Mouse (Mus musculus): ENCODE measurements around the gene Psmc1. TPM values are rescaled to one million over a fixed set of nuclear protein-coding genes. Genes with fewer than 3 reads are reported as not detected.

Gene Psmc1
- polyA plus RNA-seq, 1 experiment from 2014 or later, result 247 TPM

- no peak overlapping the region for H3K4me3 ChIP-seq (ENCODE audit: low read depth, low read length)
- peaks cover 64% of the 10 kb centered on the region for H3K36me3 ChIP-seq (ENCODE audit: control insufficient read depth, insufficient read depth, low read length)
- H3K4me1 ChIP-seq (ENCODE audit: control insufficient read depth, insufficient read depth, low read length), result no peaks in the 10 kb centered on the region
- peak overlapping the region; percentile 21; the same call in 1 of the 2 replicates for H3K27ac ChIP-seq (ENCODE audit: low read length)
- H3K9ac ChIP-seq (replicated peaks; ENCODE audit: low read depth, low read length), result no peak overlapping the region
- no peaks in the 10 kb centered on the region for H3K9me3 ChIP-seq (ENCODE audit: control insufficient read depth, low read depth, low read length)
- no peak for ATAC-seq (ENCODE audit: insufficient number of reproducible peaks, insufficient read depth, low FRiP score, low read depth)
- H3K4me2 ChIP-seq (replicated peaks; ENCODE audit: low read depth, low read length), result no peak overlapping the region
- H3K27me3 ChIP-seq (ENCODE audit: control insufficient read depth, insufficient read depth, low read length), result no peaks in the 10 kb centered on the region
- 48% methylated on average over 8 of the region's 8 CpGs for WGBS
These were observed 18.0 kb downstream of the Psmc1 start for GRCm38 (mm10) chr12:100127866-100128480.

- Histone ChIP-seq H3K4me2 (replicated peaks; ENCODE audit: low read depth, low read length) (no peak overlapping the region), H3K27ac (ENCODE audit: low read length) (peak overlapping the region; percentile 16; the same call in 1 of the 2 replicates), H3K9ac (replicated peaks; ENCODE audit: low read depth, low read length) (no peak overlapping the region), H3K4me3 (ENCODE audit: low read depth, low read length) (no peak overlapping the region), H3K4me1 (ENCODE audit: control insufficient read depth, insufficient read depth, low read length) (no peaks in the 10 kb centered on the region), H3K9me3 (ENCODE audit: control insufficient read depth, low read depth, low read length) (no peaks in the 10 kb centered on the region), H3K36me3 (ENCODE audit: control insufficient read depth, insufficient read depth, low read length) (peaks cover 64% of the 10 kb centered on the region), H3K27me3 (ENCODE audit: control insufficient read depth, insufficient read depth, low read length) (no peaks in the 10 kb centered on the region)
- ATAC-seq (ENCODE audit: insufficient number of reproducible peaks, insufficient read depth, low FRiP score, low read depth), result no peak
- 62% methylated on average over 6 of the region's 6 CpGs for WGBS
These were observed 18.6 kb downstream of the Psmc1 start for GRCm38 (mm10) chr12:100128522-100128921.

- no peak overlapping the region for H3K27ac ChIP-seq (ENCODE audit: low read length)
These were observed 19.0 kb downstream of the Psmc1 start for GRCm38 (mm10) chr12:100128961-100129360.

GRCm38 (mm10) chr12:100131167-100131566, 21.2 kb downstream of the Psmc1 start:
- Histone ChIP-seq H3K9ac (replicated peaks; ENCODE audit: low read depth, low read length) (no peak overlapping the region), H3K4me2 (replicated peaks; ENCODE audit: low read depth, low read length) (no peak overlapping the region), H3K36me3 (ENCODE audit: control insufficient read depth, insufficient read depth, low read length) (peaks cover 56% of the 10 kb centered on the region), H3K27me3 (ENCODE audit: control insufficient read depth, insufficient read depth, low read length) (no peaks in the 10 kb centered on the region), H3K4me1 (ENCODE audit: control insufficient read depth, insufficient read depth, low read length) (no peaks in the 10 kb centered on the region), H3K9me3 (ENCODE audit: control insufficient read depth, low read depth, low read length) (no peaks in the 10 kb centered on the region), H3K4me3 (ENCODE audit: low read depth, low read length) (no peak overlapping the region), H3K27ac (ENCODE audit: low read length) (no peak overlapping the region)
- WGBS, result 92% methylated on average over 9 of the region's 9 CpGs
- ATAC-seq (ENCODE audit: insufficient number of reproducible peaks, insufficient read depth, low FRiP score, low read depth), result no peak

More at GRCm38 (mm10) chr12:100128961-100129360, 19.0 kb downstream of the Psmc1 start:
- Histone ChIP-seq H3K4me1 (ENCODE audit: control insufficient read depth, insufficient read depth, low read length) (no peaks in the 10 kb centered on the region), H3K9me3 (ENCODE audit: control insufficient read depth, low read depth, low read length) (no peaks in the 10 kb centered on the region), H3K4me3 (ENCODE audit: low read depth, low read length) (no peak overlapping the region), H3K9ac (replicated peaks; ENCODE audit: low read depth, low read length) (no peak overlapping the region), H3K27me3 (ENCODE audit: control insufficient read depth, insufficient read depth, low read length) (no peaks in the 10 kb centered on the region), H3K4me2 (replicated peaks; ENCODE audit: low read depth, low read length) (no peak overlapping the region), H3K36me3 (ENCODE audit: control insufficient read depth, insufficient read depth, low read length) (peaks cover 63% of the 10 kb centered on the region)
- WGBS, result 74% methylated on average over 8 of the region's 8 CpGs
- ATAC-seq (ENCODE audit: insufficient number of reproducible peaks, insufficient read depth, low FRiP score, low read depth), result no peak

GRCm38 (mm10) chr12:100131655-100132054, 21.7 kb downstream of the Psmc1 start:
- no peaks in the 10 kb centered on the region for H3K9me3 ChIP-seq (ENCODE audit: control insufficient read depth, low read depth, low read length)
- no peaks in the 10 kb centered on the region for H3K27me3 ChIP-seq (ENCODE audit: control insufficient read depth, insufficient read depth, low read length)
- H3K9ac ChIP-seq (replicated peaks; ENCODE audit: low read depth, low read length), result no peak overlapping the region
- no peak overlapping the region for H3K27ac ChIP-seq (ENCODE audit: low read length)
- no peak for ATAC-seq (ENCODE audit: insufficient number of reproducible peaks, insufficient read depth, low FRiP score, low read depth)
- WGBS, result 41% methylated on average over 8 of the region's 8 CpGs
- H3K4me3 ChIP-seq (ENCODE audit: low read depth, low read length), result no peak overlapping the region
- no peak overlapping the region for H3K4me2 ChIP-seq (replicated peaks; ENCODE audit: low read depth, low read length)
- H3K36me3 ChIP-seq (ENCODE audit: control insufficient read depth, insufficient read depth, low read length), result peaks cover 56% of the 10 kb centered on the region
- H3K4me1 ChIP-seq (ENCODE audit: control insufficient read depth, insufficient read depth, low read length), result no peaks in the 10 kb centered on the region

- Histone ChIP-seq H3K27ac (ENCODE audit: low read length) (no peak overlapping the region), H3K9ac (replicated peaks; ENCODE audit: low read depth, low read length) (no peak overlapping the region), H3K36me3 (ENCODE audit: control insufficient read depth, insufficient read depth, low read length) (peaks cover 74% of the 10 kb centered on the region), H3K9me3 (ENCODE audit: control insufficient read depth, low read depth, low read length) (no peaks in the 10 kb centered on the region), H3K4me2 (replicated peaks; ENCODE audit: low read depth, low read length) (no peak overlapping the region), H3K4me3 (ENCODE audit: low read depth, low read length) (no peak overlapping the region), H3K27me3 (ENCODE audit: control insufficient read depth, insufficient read depth, low read length) (no peaks in the 10 kb centered on the region), H3K4me1 (ENCODE audit: control insufficient read depth, insufficient read depth, low read length) (no peaks in the 10 kb centered on the region)
- ATAC-seq (ENCODE audit: insufficient number of reproducible peaks, insufficient read depth, low FRiP score, low read depth), result no peak
- WGBS, result 87% methylated on average over 11 of the region's 11 CpGs
These were observed 24.5 kb downstream of the Psmc1 start for GRCm38 (mm10) chr12:100134395-100134936.

DNA sequence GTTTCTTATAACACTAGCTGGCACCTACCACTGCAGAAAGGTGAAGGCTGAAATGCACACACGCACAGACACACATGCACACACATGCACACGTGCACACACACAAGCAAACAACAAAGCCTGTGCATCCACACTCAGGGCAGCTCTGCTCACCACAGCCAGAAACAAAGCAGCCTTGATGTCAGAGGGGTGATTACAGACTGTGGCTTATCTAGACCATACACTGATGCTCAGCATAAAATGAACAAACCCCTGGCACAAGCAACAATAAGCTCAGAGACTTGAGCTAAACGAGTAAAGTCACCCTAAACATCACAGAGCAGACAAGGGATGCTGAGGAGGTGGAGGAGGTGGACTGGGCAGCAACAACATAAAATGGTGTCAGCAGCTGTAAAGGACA, 25.2 kb downstream of the Psmc1 start:
- Histone ChIP-seq H3K4me3 (ENCODE audit: low read depth, low read length) (no peak overlapping the region), H3K27me3 (ENCODE audit: control insufficient read depth, insufficient read depth, low read length) (no peaks in the 10 kb centered on the region), H3K4me1 (ENCODE audit: control insufficient read depth, insufficient read depth, low read length) (no peaks in the 10 kb centered on the region), H3K9me3 (ENCODE audit: control insufficient read depth, low read depth, low read length) (no peaks in the 10 kb centered on the region), H3K9ac (replicated peaks; ENCODE audit: low read depth, low read length) (no peak overlapping the region), H3K27ac (ENCODE audit: low read length) (no peak overlapping the region), H3K36me3 (ENCODE audit: control insufficient read depth, insufficient read depth, low read length) (peaks cover 75% of the 10 kb centered on the region), H3K4me2 (replicated peaks; ENCODE audit: low read depth, low read length) (no peak overlapping the region)
- WGBS, result 85% methylated on average over 3 of the region's 3 CpGs
- no peak for ATAC-seq (ENCODE audit: insufficient number of reproducible peaks, insufficient read depth, low FRiP score, low read depth)

- Histone ChIP-seq H3K36me3 (ENCODE audit: control insufficient read depth, insufficient read depth, low read length) (peaks cover 72% of the 10 kb centered on the region), H3K27ac (ENCODE audit: low read length) (no peak overlapping the region), H3K4me2 (replicated peaks; ENCODE audit: low read depth, low read length) (no peak overlapping the region), H3K9ac (replicated peaks; ENCODE audit: low read depth, low read length) (no peak overlapping the region), H3K4me1 (ENCODE audit: control insufficient read depth, insufficient read depth, low read length) (no peaks in the 10 kb centered on the region), H3K4me3 (ENCODE audit: low read depth, low read length) (no peak overlapping the region), H3K27me3 (ENCODE audit: control insufficient read depth, insufficient read depth, low read length) (no peaks in the 10 kb centered on the region), H3K9me3 (ENCODE audit: control insufficient read depth, low read depth, low read length) (no peaks in the 10 kb centered on the region)
- 85% methylated on average over 11 of the region's 11 CpGs for WGBS
- ATAC-seq (ENCODE audit: insufficient number of reproducible peaks, insufficient read depth, low FRiP score, low read depth), result no peak
These were observed 33.0 kb downstream of the Psmc1 start for GRCm38 (mm10) chr12:100142848-100143523.
